Mouse (Mus musculus) bone marrow, adult 2 months (tissue): ENCODE measurements at regions not wholly inside any gene's neighbourhood (a gene's known extent, or its start where the extent isn't known, plus 50 kb on each side); places are given as distances from the start of the nearest gene placed in this dataset.

Experiments
- H3K27ac ChIP-seq: fragments of 200-500 bp; 2 replicates; pipeline ENCODE4 v1.5.1; 2012; ENCODE audit warnings: low read depth, mild to moderate bottlenecking, control low read depth, inconsistent platforms, low read length; ENCODE audit not compliant: control insufficient read depth, poor library complexity, insufficient read depth
- H3K4me1 ChIP-seq: fragments of 200-500 bp; 2 replicates; pipeline ENCODE4 v1.6.1; 2011; ENCODE audit warnings: low read length; ENCODE audit not compliant: control insufficient read depth, insufficient read depth
- H3K4me3 ChIP-seq: fragments of 200-500 bp; replicated peaks from 2 replicates; pipeline ENCODE3; 2011; ENCODE audit warnings: mild to moderate bottlenecking, low read depth, low read length, control low read depth; ENCODE audit not compliant: control insufficient read depth
- CTCF ChIP-seq: fragments of 200-500 bp; IDR thresholded peaks from 2 replicates; pipeline ENCODE4 v1.5.1; 2011; ENCODE audit warnings: low read length, control low read depth; ENCODE audit not compliant: control insufficient read depth, insufficient read depth
- POLR2A ChIP-seq: fragments of 200-500 bp; IDR thresholded peaks from 2 replicates; pipeline ENCODE4 v1.6.1; 2011; ENCODE audit warnings: low read depth, mild to moderate bottlenecking, control low read depth, low read length, borderline replicate concordance; ENCODE audit not compliant: control insufficient read depth
- WGBS: fragments of 180-500 bp; shearing (Covaris S2); methylation state at CpG from one replicate; pipeline ENCODE4 v1.1.7; 2018; 5-methylcytosine and 5-hydroxymethylcytosine counted together

- 1% methylated on average over 21 of the region's 21 CpGs for WGBS
- Histone ChIP-seq H3K4me1 (peaks cover 7% of the 10 kb centered on the region), H3K27ac (no peak overlapping the region; the same call in 1 of the 2 replicates), H3K4me3 (peak overlapping the region; percentile 5)
- TF ChIP-seq POLR2A (no peak), CTCF (no peak)
Observed at GRCm38 (mm10) chr6:127265901-127266812, 114.2 kb upstream of the Ccnd2 start.

- no peak for TF ChIP-seq POLR2A
- TF ChIP-seq CTCF = peak; percentile 43; the same call in 1 of the 2 replicates
- Histone ChIP-seq H3K4me1 (peaks cover 7% of the 10 kb centered on the region), H3K4me3 (no peak overlapping the region), H3K27ac (no peak overlapping the region)
- WGBS = 34% methylated on average over 10 of the region's 10 CpGs
Observed at GRCm38 (mm10) chr6:127266813-127267165, 114.8 kb upstream of the Ccnd2 start.

- TF ChIP-seq CTCF (no peak), POLR2A (no peak)
- Histone ChIP-seq H3K27ac (no peak overlapping the region), H3K4me3 (no peak overlapping the region), H3K4me1 (peaks cover 7% of the 10 kb centered on the region)
- WGBS = 80% methylated on average over 4 of the region's 4 CpGs
Observed at GRCm38 (mm10) chr6:127269021-127269420, 117.0 kb upstream of the Ccnd2 start.

GRCm38 (mm10) chr6:127269525-127270044, 117.6 kb upstream of the Ccnd2 start:
- H3K4me3 ChIP-seq = no peak overlapping the region
- WGBS = 70% methylated on average over 7 of the region's 7 CpGs
- H3K27ac ChIP-seq = no peak overlapping the region
- H3K4me1 ChIP-seq = peaks cover 2% of the 10 kb centered on the region
- no peak for TF ChIP-seq CTCF
- TF ChIP-seq POLR2A = no peak

GRCm38 (mm10) chr6:127270774-127271173, 118.8 kb upstream of the Ccnd2 start:
- TF ChIP-seq CTCF (no peak), POLR2A (no peak)
- Histone ChIP-seq H3K27ac (no peak overlapping the region), H3K4me1 (no peaks in the 10 kb centered on the region; the same call in 1 of the 2 replicates), H3K4me3 (no peak overlapping the region)
- 88% methylated on average over 9 of the region's 9 CpGs for WGBS

- H3K4me1 ChIP-seq = no peaks in the 10 kb centered on the region; the same call in 1 of the 2 replicates
- H3K4me3 ChIP-seq = no peak overlapping the region
- 87% methylated on average over 3 of the region's 3 CpGs for WGBS
- no peak overlapping the region for H3K27ac ChIP-seq
- no peak for TF ChIP-seq POLR2A
- no peak for TF ChIP-seq CTCF
Observed at GRCm38 (mm10) chr6:127271418-127271817, 119.4 kb upstream of the Ccnd2 start.

- H3K27ac ChIP-seq = no peak overlapping the region
- TF ChIP-seq POLR2A (no peak), CTCF (peak; percentile 53)
- 18% methylated on average over 7 of the region's 7 CpGs for WGBS
- no peaks in the 10 kb centered on the region for H3K4me1 ChIP-seq
- no peak overlapping the region for H3K4me3 ChIP-seq
Observed at GRCm38 (mm10) chr6:127272630-127273029, 120.6 kb upstream of the Ccnd2 start.

GRCm38 (mm10) chr6:127274732-127275429, 122.9 kb upstream of the Ccnd2 start:
- H3K4me1 ChIP-seq = no peaks in the 10 kb centered on the region
- WGBS = 90% methylated on average over 9 of the region's 9 CpGs
- no peak overlapping the region for H3K27ac ChIP-seq
- TF ChIP-seq CTCF (no peak), POLR2A (no peak)
- no peak overlapping the region for H3K4me3 ChIP-seq
